Mouse (Mus musculus) midbrain, embryonic 12.5 days (tissue): ENCODE results near the gene Gm11042. TPM values are rescaled to one million over a fixed set of nuclear protein-coding genes. Genes with fewer than 3 reads are reported as not detected.
A peak's percentile ranks its signal among the peaks of the same experiment; 100 is the strongest.

Source experiments
- ATAC-seq: fragments of 200-750 bp; cut with Nextera tagmentation; 2 replicates; pipeline ENCODE4 v1.8.0; 2017; ENCODE audit warnings: low read depth, moderate TSS enrichment, moderate library complexity; ENCODE audit not compliant: low FRiP score
- H3K27ac ChIP-seq: fragments of 300-500 bp; sonication (generic); replicated peaks from 2 replicates; pipeline ENCODE4 v1.5.1; 2016; ENCODE audit warnings: mild to moderate bottlenecking
- H3K27me3 ChIP-seq: fragments of 300-500 bp; sonication (generic); 2 replicates; pipeline ENCODE4 v1.6.1; 2016; ENCODE audit warnings: mild to moderate bottlenecking
- H3K36me3 ChIP-seq: fragments of 300-500 bp; sonication (generic); 2 replicates; pipeline ENCODE4 v1.6.1; 2016
- H3K4me1 ChIP-seq: fragments of 300-500 bp; sonication (generic); 2 replicates; pipeline ENCODE4 v1.6.1; 2016
- H3K4me2 ChIP-seq: fragments of 300-500 bp; sonication (generic); replicated peaks from 2 replicates; pipeline ENCODE4 v1.6.1; 2016; ENCODE audit warnings: mild to moderate bottlenecking, moderate library complexity
- H3K4me3 ChIP-seq: fragments of 300-500 bp; sonication (generic); 2 replicates; pipeline ENCODE4 v1.5.1; 2016; ENCODE audit warnings: mild to moderate bottlenecking
- H3K9ac ChIP-seq: fragments of 300-500 bp; sonication (generic); replicated peaks from 2 replicates; pipeline ENCODE4 v1.6.1; 2016; ENCODE audit warnings: mild to moderate bottlenecking, moderate library complexity
- H3K9me3 ChIP-seq: fragments of 300-500 bp; sonication (generic); 2 replicates; pipeline ENCODE4 v1.6.1; 2016; ENCODE audit warnings: mild to moderate bottlenecking
- WGBS: fragments of 180-500 bp; shearing (Covaris S2); methylation state at CpG from one replicate; pipeline ENCODE4 v1.1.7; 2016; 5-methylcytosine and 5-hydroxymethylcytosine counted together
- polyA plus RNA-seq: library from polyadenylated mRNA; unstranded; fragments of >200 nt; fragmentation: Nextera tagmentation; extraction: Ambion mirVana; gene quantifications from 2 replicates; pipeline ENCODE4 v1.2.1, GENCODE M21; 2016

Gene Gm11042
- polyA plus RNA-seq, 1 experiment from 2014 or later: not detected

DNA sequence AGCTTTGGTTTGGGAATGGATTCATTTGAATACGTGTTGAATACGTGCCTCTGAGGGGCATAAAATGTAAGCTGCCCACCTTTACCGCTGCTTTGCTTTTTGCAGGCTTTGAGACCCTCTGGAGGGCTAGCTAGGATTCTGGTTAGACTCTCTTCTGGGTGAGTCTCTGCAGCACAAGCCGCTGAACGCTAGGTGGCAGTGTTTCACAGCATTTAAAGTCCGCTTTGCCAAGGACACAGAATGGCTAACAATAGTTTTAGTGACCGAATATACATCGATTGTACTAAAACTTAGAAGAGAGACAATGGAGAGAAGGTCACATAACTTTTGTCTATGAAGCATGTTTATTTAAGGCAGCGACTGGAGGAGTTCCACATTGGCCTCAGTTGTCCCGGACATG, 4.1 kb upstream of the Gm11042 start:
- Histone ChIP-seq H3K27ac (no peak overlapping the region), H3K4me2 (no peak overlapping the region), H3K4me3 (no peak overlapping the region), H3K4me1 (peaks cover 4% of the 10 kb centered on the region; the same call in 1 of the 2 replicates), H3K9me3 (no peaks in the 10 kb centered on the region), H3K27me3 (no peaks in the 10 kb centered on the region), H3K36me3 (no peaks in the 10 kb centered on the region), H3K9ac (no peak overlapping the region)
- WGBS: 16% methylated on average over 10 of the region's 10 CpGs
- ATAC-seq: no peak

DNA sequence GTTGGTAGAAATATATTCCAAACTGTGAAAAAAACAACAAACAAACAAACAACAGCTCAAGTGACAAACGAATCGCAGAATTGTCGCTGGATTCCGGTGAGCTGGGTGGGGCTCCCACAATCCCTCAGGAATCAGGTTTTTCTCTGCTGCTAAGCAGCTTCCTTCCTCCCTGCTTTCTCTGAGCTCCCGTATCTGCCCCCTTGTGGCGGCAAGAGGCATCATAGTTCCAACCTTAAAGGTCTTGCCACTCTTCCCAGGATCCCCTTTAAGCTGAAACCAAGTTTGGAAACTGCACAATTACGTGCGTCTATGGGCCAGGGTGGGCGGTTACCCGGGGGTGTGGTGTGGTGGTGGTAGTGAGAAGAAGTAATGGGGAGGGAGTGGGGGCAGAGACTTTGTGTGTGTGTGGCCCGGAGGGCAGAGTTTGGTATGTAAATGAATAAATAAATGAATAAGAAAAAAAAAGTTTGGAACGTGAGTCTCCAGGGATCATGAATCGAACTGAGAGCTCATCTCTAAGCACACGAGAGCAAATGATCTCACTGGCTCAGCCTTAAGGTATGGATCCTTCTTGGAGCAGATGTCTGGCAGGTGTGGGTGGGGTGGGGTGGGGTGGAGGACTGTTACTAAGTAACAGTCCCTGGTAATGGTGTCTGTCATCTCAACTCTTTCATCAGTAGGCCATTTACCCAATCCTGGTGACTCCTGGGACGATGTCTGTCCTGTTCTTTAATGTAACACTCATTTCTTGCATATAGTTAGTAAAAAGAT, 980 bp upstream of the Gm11042 start:
- peak overlapping the region; percentile 85 for H3K27ac ChIP-seq
- ATAC-seq: peak; percentile 84
- no peaks in the 10 kb centered on the region for H3K27me3 ChIP-seq
- H3K4me2 ChIP-seq: peak overlapping the region; percentile 66
- H3K9me3 ChIP-seq: no peaks in the 10 kb centered on the region
- H3K9ac ChIP-seq: peak overlapping the region; percentile 69
- 19% methylated on average over 15 of the region's 15 CpGs for WGBS
- peak overlapping the region; percentile 49 for H3K4me3 ChIP-seq
- H3K4me1 ChIP-seq: peaks cover 4% of the 10 kb centered on the region; the same call in 1 of the 2 replicates
- H3K36me3 ChIP-seq: no peaks in the 10 kb centered on the region

DNA sequence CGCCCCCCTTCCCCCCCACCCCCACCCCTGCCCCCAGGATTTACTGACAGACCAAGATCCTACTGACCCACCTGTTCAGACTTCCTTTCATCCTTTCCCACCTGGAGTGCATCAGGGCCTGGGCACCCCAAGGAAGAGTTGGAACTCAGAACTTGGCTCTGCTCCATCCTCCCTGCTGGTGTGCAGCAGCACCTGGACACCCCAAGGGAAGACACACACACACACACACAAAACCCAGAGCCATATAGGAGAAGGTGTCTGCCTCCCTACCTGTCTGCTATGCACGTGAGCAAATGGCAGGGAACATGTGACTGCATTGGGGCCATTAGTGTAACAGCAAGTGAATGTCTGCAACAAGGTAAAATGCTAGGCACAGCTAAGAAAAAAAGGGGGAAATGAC, 973 bp downstream of the Gm11042 start:
- Histone ChIP-seq H3K9ac (no peak overlapping the region), H3K36me3 (no peaks in the 10 kb centered on the region), H3K27me3 (no peaks in the 10 kb centered on the region), H3K27ac (no peak overlapping the region), H3K9me3 (no peaks in the 10 kb centered on the region), H3K4me1 (peaks cover 4% of the 10 kb centered on the region; the same call in 1 of the 2 replicates), H3K4me3 (no peak overlapping the region), H3K4me2 (no peak overlapping the region)
- WGBS: 47% methylated on average over 1 of the region's 2 CpGs
- ATAC-seq: no peak

DNA sequence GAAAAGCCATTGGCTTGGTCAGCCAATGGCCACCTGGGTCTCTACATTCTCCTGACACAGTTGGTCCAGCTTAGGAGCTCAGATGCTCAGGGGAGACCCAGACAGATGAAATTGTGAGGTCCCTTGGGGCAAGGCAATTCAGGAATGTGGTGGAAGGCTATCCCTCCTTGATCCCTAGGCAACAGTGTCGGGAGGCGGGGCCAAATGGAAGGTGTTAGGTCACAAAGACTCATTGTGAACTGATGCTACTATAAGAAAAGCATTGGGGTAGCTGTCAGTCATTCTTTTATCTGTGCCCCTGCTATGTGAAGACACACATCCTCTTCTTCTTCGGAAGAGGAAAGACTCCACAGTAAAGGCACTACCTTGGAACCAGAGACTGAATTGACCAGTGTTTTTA, 3.6 kb downstream of the Gm11042 start:
- WGBS: 76% methylated on average over 3 of the region's 3 CpGs
- no peaks in the 10 kb centered on the region for H3K27me3 ChIP-seq
- H3K27ac ChIP-seq: no peak overlapping the region
- no peak overlapping the region for H3K4me3 ChIP-seq
- H3K36me3 ChIP-seq: no peaks in the 10 kb centered on the region
- H3K4me1 ChIP-seq: peaks cover 4% of the 10 kb centered on the region; the same call in 1 of the 2 replicates
- H3K4me2 ChIP-seq: no peak overlapping the region
- ATAC-seq: no peak
- no peaks in the 10 kb centered on the region for H3K9me3 ChIP-seq
- no peak overlapping the region for H3K9ac ChIP-seq

DNA sequence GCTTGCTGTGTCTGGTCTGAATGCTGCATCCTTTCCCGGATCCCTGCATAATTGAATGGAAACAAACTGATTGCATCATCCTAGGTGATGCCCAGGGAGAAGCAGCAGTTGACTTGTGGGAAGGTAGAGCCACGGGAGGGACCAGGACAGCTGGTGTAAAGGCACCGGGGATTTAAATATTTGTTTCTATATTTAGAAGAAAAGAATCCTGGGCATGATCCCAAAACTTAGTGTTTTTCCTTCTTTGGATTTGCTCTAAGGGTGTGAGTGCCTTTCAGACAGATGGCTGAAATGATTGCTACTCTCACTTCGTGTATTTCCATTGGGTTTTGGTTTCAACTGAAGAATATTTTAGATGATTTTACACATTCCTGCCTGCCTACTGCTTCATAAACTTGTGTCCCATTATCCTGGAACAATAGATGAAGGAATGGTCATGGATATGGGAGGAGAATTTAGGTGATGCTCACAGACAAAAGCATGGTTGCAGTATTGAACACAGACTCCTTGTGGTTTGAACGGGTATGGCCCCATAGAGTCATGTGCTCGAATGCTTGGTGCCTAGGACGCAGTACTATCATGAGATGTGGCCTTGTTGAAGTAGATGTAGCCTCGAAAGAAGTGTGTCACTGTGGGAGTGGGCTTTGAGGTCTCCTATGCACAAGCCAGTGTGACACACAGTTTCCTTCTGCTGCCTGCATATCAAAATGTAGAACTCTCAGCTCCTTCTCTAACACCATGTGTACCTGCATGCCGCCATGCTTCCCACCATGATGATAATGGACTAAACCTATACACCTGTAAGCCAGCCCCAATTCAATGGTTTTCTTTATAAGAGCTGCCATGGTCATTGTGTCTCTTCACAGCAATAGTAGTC, 12.5 kb downstream of the Gm11042 start:
- Histone ChIP-seq H3K36me3 (no peaks in the 10 kb centered on the region), H3K27me3 (no peaks in the 10 kb centered on the region), H3K27ac (no peak overlapping the region), H3K4me1 (peaks cover 5% of the 10 kb centered on the region; the same call in 1 of the 2 replicates), H3K9ac (no peak overlapping the region), H3K4me2 (no peak overlapping the region), H3K9me3 (no peaks in the 10 kb centered on the region), H3K4me3 (no peak overlapping the region)
- 78% methylated on average over 9 of the region's 9 CpGs for WGBS
- ATAC-seq: no peak

DNA sequence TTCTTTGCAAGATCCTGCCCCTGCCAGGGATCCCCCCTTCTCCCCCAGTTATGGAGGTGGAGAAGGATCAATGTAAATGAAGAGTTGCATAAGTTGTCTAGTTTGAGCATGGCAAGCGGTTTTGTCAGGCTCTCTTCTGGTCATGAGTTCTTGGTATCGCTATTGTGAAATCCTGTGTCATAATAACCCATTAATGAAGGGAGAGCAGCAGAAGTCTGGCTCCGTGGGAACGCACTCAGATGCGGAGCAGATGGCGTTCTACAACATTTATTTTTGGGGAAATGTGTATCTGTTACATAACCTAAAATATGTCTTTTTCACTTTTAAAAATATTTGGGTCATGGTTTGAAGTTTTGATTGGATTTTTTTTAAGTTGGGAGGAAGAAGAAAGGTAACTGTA, 14.6 kb downstream of the Gm11042 start:
- H3K9me3 ChIP-seq: no peaks in the 10 kb centered on the region
- no peak overlapping the region for H3K4me2 ChIP-seq
- no peaks in the 10 kb centered on the region for H3K27me3 ChIP-seq
- H3K4me1 ChIP-seq: peaks cover 5% of the 10 kb centered on the region; the same call in 1 of the 2 replicates
- H3K4me3 ChIP-seq: no peak overlapping the region
- H3K36me3 ChIP-seq: no peaks in the 10 kb centered on the region
- 92% methylated on average over 6 of the region's 6 CpGs for WGBS
- no peak for ATAC-seq
- no peak overlapping the region for H3K9ac ChIP-seq
- H3K27ac ChIP-seq: no peak overlapping the region

DNA sequence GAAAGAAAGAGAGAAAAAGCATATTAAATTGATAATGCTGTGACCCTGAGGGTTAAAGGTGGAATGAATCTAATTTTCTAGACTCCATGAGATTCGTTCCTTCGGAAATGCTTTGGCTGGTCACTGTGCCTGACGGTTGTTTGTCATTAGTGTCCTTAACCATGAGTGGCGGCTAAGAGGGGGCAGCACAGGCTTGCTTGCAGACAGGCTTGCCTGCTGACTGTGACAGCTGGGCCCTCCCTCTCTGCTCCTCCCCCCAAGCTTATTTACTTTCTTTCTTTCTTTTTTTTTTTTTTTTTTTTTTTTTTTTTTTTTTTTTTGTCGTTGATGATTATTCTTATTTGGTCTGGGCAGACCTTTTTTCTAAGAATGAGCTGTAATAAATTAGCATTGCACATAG, 19.8 kb downstream of the Gm11042 start:
- Histone ChIP-seq H3K9ac (no peak overlapping the region), H3K4me3 (no peak overlapping the region), H3K9me3 (no peaks in the 10 kb centered on the region), H3K36me3 (no peaks in the 10 kb centered on the region), H3K4me2 (no peak overlapping the region), H3K27me3 (no peaks in the 10 kb centered on the region), H3K27ac (no peak overlapping the region), H3K4me1 (peaks cover 3% of the 10 kb centered on the region; the same call in 1 of the 2 replicates)
- 30% methylated on average over 5 of the region's 5 CpGs for WGBS
- no peak for ATAC-seq

DNA sequence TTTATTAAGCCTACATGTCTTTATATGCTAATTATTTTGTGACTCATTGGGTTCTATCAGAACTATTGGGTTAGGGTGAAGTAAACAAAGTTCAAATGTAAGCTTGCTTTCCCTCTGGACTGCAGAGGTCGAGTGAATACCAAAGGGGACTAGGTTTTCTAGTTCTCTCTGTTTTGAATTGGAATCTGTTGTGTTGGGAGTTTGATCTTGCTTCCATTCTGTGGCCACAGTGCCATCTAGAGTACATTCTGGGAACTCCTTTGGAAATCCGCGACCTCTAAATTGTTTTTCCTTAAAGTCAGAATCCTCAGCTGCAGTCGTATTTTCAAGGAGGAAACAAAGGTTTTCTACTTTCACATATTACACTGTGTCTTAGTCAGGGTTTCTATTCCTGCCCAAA, 22.6 kb downstream of the Gm11042 start:
- Histone ChIP-seq H3K4me1 (peaks cover 6% of the 10 kb centered on the region; the same call in 1 of the 2 replicates), H3K27ac (no peak overlapping the region), H3K9me3 (no peaks in the 10 kb centered on the region), H3K36me3 (no peaks in the 10 kb centered on the region), H3K9ac (no peak overlapping the region), H3K4me2 (no peak overlapping the region), H3K27me3 (no peaks in the 10 kb centered on the region), H3K4me3 (no peak overlapping the region)
- no peak for ATAC-seq
- 6% methylated on average over 4 of the region's 4 CpGs for WGBS

DNA sequence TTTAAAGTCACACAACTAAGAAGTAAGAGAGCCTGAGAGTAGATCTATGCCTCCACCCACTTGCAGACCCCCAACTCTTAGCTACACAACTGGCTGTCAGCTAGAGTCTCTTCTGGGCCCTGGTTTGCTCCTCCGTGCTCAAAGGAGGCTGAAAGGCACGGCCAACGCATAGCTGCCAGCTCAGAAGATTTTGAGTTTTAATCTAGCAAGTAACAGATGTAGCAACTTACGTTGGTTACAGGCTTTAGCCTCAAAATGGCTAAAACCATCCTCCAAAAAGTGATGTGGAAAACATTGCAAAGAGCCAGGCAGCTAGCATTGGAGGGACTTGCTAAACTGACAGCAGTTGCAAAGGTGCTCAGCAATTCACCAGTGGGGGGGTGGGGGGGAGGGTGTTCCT, 25.2 kb downstream of the Gm11042 start:
- no peaks in the 10 kb centered on the region for H3K9me3 ChIP-seq
- no peak overlapping the region for H3K4me3 ChIP-seq
- ATAC-seq: no peak
- H3K27ac ChIP-seq: no peak overlapping the region
- H3K9ac ChIP-seq: no peak overlapping the region
- peaks cover 6% of the 10 kb centered on the region; the same call in 1 of the 2 replicates for H3K4me1 ChIP-seq
- peaks cover 8% of the 10 kb centered on the region; the same call in 1 of the 2 replicates for H3K27me3 ChIP-seq
- no peaks in the 10 kb centered on the region for H3K36me3 ChIP-seq
- 91% methylated on average over 4 of the region's 4 CpGs for WGBS
- no peak overlapping the region for H3K4me2 ChIP-seq

DNA sequence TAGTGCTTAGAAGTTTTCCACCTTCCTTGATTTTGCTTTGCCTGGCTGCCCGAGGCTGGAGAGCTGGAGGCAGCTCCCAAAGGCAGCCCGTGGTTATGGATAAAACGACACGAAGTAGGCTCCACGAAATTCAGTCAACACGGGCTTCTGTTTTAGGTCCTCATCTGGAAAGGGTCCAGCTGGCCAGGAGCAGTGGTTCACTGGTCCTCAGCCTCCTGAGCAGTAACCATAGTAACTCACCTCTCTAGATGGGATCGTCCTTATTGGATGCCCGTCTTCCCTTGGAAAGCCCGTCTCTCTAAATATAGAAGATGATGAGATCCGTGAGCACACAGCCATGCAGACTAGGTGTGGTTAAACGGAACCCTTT, 31.5 kb downstream of the Gm11042 start:
- Histone ChIP-seq H3K36me3 (no peaks in the 10 kb centered on the region), H3K4me3 (peak overlapping the region; percentile 47), H3K4me2 (peak overlapping the region; percentile 92), H3K9ac (no peak overlapping the region; the same call in 1 of the 2 replicates), H3K4me1 (peaks cover 11% of the 10 kb centered on the region), H3K27ac (no peak overlapping the region), H3K27me3 (peaks cover 31% of the 10 kb centered on the region), H3K9me3 (no peaks in the 10 kb centered on the region)
- 0 out of 2 replicates have a peak, but pooled peaks have one; percentile 13 for ATAC-seq
- 4% methylated on average over 11 of the region's 11 CpGs for WGBS

DNA sequence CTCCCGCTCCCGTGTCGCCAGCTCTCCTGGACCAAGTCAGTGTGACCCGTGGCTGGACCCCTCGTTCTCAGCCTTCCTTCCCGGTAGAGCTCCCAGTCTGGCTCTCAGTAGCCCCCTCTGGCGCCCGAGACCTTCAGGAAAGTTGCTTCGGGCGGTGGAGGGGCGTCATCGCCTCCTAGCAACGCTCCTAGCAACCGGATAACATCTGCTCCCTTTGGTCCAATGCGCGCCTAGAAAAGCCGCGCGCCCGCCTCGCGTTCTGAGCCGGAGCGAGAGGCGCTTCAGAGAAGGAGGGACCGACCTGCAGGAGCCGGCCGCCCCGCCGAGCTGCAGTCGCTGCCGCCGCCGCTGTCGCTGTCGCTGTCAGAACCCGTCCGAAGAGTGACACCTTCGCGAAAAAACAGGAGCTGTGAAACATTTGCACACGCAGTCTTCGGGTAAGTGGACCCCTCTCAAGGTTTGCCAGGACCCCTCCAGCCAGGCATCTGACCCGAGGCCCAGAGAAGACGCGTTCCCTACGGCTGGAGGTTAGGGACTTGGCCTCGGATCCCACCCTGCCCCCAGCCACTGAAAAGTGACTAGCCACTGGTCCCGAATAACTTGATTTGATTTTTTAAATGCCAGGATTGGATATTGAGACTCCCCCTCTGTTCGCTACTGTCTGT, 32.0 kb downstream of the Gm11042 start:
- Histone ChIP-seq H3K9me3 (no peaks in the 10 kb centered on the region), H3K27ac (no peak overlapping the region), H3K36me3 (no peaks in the 10 kb centered on the region), H3K4me1 (peaks cover 10% of the 10 kb centered on the region), H3K27me3 (peaks cover 31% of the 10 kb centered on the region), H3K4me3 (peak overlapping the region; percentile 47), H3K4me2 (peak overlapping the region; percentile 92), H3K9ac (no peak overlapping the region; the same call in 1 of the 2 replicates)
- ATAC-seq: peak; percentile 98
- WGBS: under 1% methylated on average over 49 of the region's 49 CpGs
